Mouse (Mus musculus) right cerebral cortex, postnatal 4 days (tissue): ENCODE measurements around the gene Lingo1.

Source experiments
- DNase-seq: peaks from one replicate; pipeline ENCODE4 v3.0.0-alpha.2; 2022

The Lingo1 gene

GRCm38 (mm10) chr9:56775161-56775934 lies 20.9 kb downstream of the Lingo1 start:
- DNase-seq: no peak

- DNase-seq: peak; percentile 54
Measured at GRCm38 (mm10) chr9:56774231-56774630, 22.0 kb downstream of the Lingo1 start.

- DNase-seq: no peak
Measured at GRCm38 (mm10) chr9:56773666-56774065, 22.6 kb downstream of the Lingo1 start.

GRCm38 (mm10) chr9:56767653-56768136 lies 28.6 kb downstream of the Lingo1 start:
- peak; percentile 68 for DNase-seq

GRCm38 (mm10) chr9:56766629-56767357 lies 29.5 kb downstream of the Lingo1 start:
- DNase-seq: no peak

- peak; percentile 48 for DNase-seq
Measured at GRCm38 (mm10) chr9:56762106-56762562, 34.1 kb downstream of the Lingo1 start.

- DNase-seq: no peak
Measured at GRCm38 (mm10) chr9:56757791-56758190, 38.5 kb downstream of the Lingo1 start.

GRCm38 (mm10) chr9:56755119-56755518 lies 41.1 kb downstream of the Lingo1 start:
- no peak for DNase-seq

GRCm38 (mm10) chr9:56753386-56753785 lies 42.9 kb downstream of the Lingo1 start:
- DNase-seq: no peak

GRCm38 (mm10) chr9:56748056-56748455 lies 48.2 kb downstream of the Lingo1 start:
- DNase-seq: no peak

- DNase-seq: no peak
Measured at GRCm38 (mm10) chr9:56746926-56747294, 49.4 kb downstream of the Lingo1 start.

- peak; percentile 34 for DNase-seq
Measured at GRCm38 (mm10) chr9:56746195-56746925, 49.9 kb downstream of the Lingo1 start.

- no peak for DNase-seq
Measured at GRCm38 (mm10) chr9:56744369-56744768, 51.9 kb downstream of the Lingo1 start.

- no peak for DNase-seq
Measured at GRCm38 (mm10) chr9:56739181-56739737, 57.0 kb downstream of the Lingo1 start.

- DNase-seq: peak; percentile 72
Measured at GRCm38 (mm10) chr9:56738261-56739171, 57.8 kb downstream of the Lingo1 start.

- DNase-seq: peak; percentile 35
Measured at GRCm38 (mm10) chr9:56734398-56734797, 61.9 kb downstream of the Lingo1 start.

- DNase-seq: no peak
Measured at GRCm38 (mm10) chr9:56730997-56731396, 65.3 kb downstream of the Lingo1 start.

- DNase-seq: no peak
Measured at GRCm38 (mm10) chr9:56729145-56729544, 67.1 kb downstream of the Lingo1 start.

GRCm38 (mm10) chr9:56727703-56728684 lies 68.3 kb downstream of the Lingo1 start:
- peak; percentile 67 for DNase-seq

- peak; percentile 64 for DNase-seq
Measured at GRCm38 (mm10) chr9:56725814-56726213, 70.5 kb downstream of the Lingo1 start.
